Mouse (Mus musculus): ENCODE results near the gene Ywhae. TPM values are rescaled to one million over a fixed set of nuclear protein-coding genes. Genes with fewer than 3 reads are reported as not detected.

Ywhae gene
- total and polyA plus RNA-seq, 2 experiments from 2014 or later, result 341 to 1,657 TPM

DNA sequence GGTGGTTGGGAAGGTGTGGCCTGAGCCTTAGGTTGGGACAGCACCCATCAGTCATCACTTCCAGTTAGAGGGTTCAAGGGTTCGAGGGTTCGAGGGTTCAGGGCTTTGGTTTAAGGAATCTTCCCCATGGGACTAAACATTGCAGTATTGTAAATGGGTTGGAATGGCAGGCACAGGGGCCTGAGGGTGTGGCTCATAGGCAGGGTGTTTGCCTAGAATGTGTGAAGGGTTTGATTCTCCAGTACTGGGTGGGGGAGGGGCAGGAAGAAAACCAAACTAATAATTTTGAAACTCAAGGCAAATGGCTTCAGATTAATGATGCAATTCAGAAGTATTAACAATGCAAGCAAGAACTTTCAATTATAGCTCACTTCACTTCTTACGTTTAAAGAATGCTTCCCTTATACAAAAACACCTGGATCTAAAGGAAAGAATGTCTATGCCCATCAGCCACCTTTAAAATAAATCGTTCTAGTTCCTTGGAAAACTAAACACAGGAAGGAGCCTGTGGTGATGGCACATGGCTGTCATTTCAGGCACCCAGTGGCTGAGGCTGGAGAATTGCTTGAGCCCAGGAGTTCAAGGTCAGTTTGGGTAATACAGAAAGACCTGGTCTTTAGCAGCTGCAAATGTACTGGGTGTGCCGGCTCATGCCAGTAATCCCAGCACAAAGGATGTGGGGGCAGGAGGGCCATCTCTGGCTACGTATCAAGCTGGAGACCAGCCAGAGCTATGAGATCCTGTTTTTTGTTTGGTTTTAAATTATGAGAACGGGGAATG is 69.3 kb downstream of the Ywhae start:
- DNase-seq (ENCODE audit: low spot score), result no peak
- no peak for TF ChIP-seq CTCF (IDR thresholded peaks at IDR 0.05)
- no peak overlapping the region for H3K4me2 ChIP-seq (ENCODE audit: low read depth, low read length, poor library complexity, severe bottlenecking)
- no peak overlapping the region for H3K27ac ChIP-seq (ENCODE audit: low read depth, low read length)
- H3K36me3 ChIP-seq (ENCODE audit: insufficient read depth, low read length), result no peaks in the 10 kb centered on the region
- ATAC-seq (ENCODE audit: low FRiP score), result no peak
- no peaks in the 10 kb centered on the region for H3K9me3 ChIP-seq (ENCODE audit: low read length)
- H3K9ac ChIP-seq (replicated peaks; ENCODE audit: low read length, poor library complexity, severe bottlenecking), result no peak overlapping the region
- H3K4me1 ChIP-seq (ENCODE audit: insufficient read depth, low read length), result no peaks in the 10 kb centered on the region
- WGBS, result 84% methylated on average over 7 of the region's 7 CpGs
- no peaks in the 10 kb centered on the region for H3K27me3 ChIP-seq (ENCODE audit: insufficient read depth, low read length)
- no peak overlapping the region for H3K4me3 ChIP-seq (ENCODE audit: low read depth, low read length)

DNA sequence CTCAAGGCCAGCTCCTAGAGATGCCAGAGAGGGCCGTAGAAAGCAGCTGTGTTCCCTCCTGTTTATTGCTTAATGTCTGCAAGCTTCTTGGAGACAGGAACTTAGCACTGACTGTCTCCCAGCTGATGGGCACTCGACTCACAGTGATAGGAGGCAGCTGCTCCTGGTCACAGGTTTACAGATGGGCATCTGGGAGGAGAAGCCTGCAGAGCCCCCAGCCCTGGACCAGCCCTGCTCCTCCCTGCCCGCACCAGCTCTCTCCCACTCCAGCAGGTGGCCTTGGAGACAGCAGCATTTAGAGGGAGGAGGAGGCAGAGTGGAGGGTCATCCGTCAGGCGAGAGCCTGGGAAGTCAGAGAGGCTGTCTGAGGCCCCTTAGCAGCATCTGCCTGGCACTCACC is 74.8 kb downstream of the Ywhae start:
- Histone ChIP-seq H3K4me1 (ENCODE audit: insufficient read depth, low read length) (no peaks in the 10 kb centered on the region), H3K9me3 (ENCODE audit: low read length) (no peaks in the 10 kb centered on the region), H3K27me3 (ENCODE audit: insufficient read depth, low read length) (no peaks in the 10 kb centered on the region), H3K4me3 (ENCODE audit: low read depth, low read length) (no peak overlapping the region), H3K36me3 (ENCODE audit: insufficient read depth, low read length) (no peaks in the 10 kb centered on the region), H3K9ac (replicated peaks; ENCODE audit: low read length, poor library complexity, severe bottlenecking) (no peak overlapping the region), H3K4me2 (ENCODE audit: low read depth, low read length, poor library complexity, severe bottlenecking) (no peak overlapping the region), H3K27ac (ENCODE audit: low read depth, low read length) (no peak overlapping the region)
- DNase-seq (ENCODE audit: low spot score) (peak; percentile 27), ATAC-seq (ENCODE audit: low FRiP score) (no peak)
- WGBS, result 35% methylated on average over 5 of the region's 5 CpGs
- peak; percentile 45 for TF ChIP-seq CTCF (IDR thresholded peaks at IDR 0.05)

DNA sequence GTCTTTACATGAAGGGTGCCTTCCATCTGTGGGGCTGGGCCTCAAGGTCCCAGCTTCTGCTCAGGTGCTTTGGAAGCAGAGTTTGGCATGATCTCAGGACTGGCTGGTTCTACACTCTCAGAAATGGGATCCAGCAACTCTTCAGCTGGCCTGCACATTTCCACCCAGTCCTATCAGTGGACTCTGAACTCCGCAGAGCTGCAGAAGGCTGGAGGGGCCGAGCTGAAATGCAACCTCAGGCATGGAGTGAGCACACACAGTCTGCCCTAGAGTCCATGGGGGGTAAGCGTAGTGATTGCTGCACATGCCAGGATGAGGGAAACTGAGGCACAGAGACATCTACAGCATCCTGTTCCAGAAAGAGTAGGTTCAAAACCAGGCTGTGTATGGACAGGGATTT is 77.9 kb downstream of the Ywhae start:
- Histone ChIP-seq H3K36me3 (ENCODE audit: insufficient read depth, low read length) (no peaks in the 10 kb centered on the region), H3K27me3 (ENCODE audit: insufficient read depth, low read length) (no peaks in the 10 kb centered on the region), H3K4me3 (ENCODE audit: low read depth, low read length) (no peak overlapping the region), H3K4me2 (ENCODE audit: low read depth, low read length, poor library complexity, severe bottlenecking) (no peak overlapping the region), H3K9ac (replicated peaks; ENCODE audit: low read length, poor library complexity, severe bottlenecking) (no peak overlapping the region), H3K4me1 (ENCODE audit: insufficient read depth, low read length) (no peaks in the 10 kb centered on the region), H3K27ac (ENCODE audit: low read depth, low read length) (no peak overlapping the region), H3K9me3 (ENCODE audit: low read length) (no peaks in the 10 kb centered on the region)
- DNase-seq (ENCODE audit: low spot score) (no peak), ATAC-seq (ENCODE audit: low FRiP score) (no peak)
- WGBS, result 92% methylated on average over 3 of the region's 3 CpGs
- no peak for TF ChIP-seq CTCF (IDR thresholded peaks at IDR 0.05)

DNA sequence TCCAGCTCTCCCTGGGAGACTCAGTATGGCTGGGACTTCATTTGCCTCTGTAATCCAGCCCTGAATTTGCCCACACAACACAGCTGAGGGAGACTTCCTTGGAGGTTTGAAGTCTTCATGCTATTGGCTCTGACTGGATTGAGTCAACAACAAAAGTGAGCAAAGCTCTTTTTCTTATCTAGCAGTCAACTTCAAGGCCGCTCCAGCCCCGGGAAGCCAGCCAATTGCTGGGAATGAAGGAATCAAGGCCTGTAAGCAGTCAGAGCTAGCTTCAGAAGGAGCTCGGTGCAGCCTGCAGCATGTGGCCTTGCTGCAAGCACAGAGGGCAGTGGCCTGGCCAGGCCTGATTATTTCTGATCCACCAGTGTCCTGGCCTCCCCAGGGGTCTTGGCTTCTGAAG is 79.2 kb downstream of the Ywhae start:
- TF ChIP-seq CTCF (IDR thresholded peaks at IDR 0.05), result no peak
- H3K27me3 ChIP-seq (ENCODE audit: insufficient read depth, low read length), result no peaks in the 10 kb centered on the region
- H3K36me3 ChIP-seq (ENCODE audit: insufficient read depth, low read length), result no peaks in the 10 kb centered on the region
- no peak overlapping the region for H3K4me3 ChIP-seq (ENCODE audit: low read depth, low read length)
- DNase-seq (ENCODE audit: low spot score) (peak; percentile 65), ATAC-seq (ENCODE audit: low FRiP score) (no peak)
- no peak overlapping the region for H3K4me2 ChIP-seq (ENCODE audit: low read depth, low read length, poor library complexity, severe bottlenecking)
- 31% methylated on average over 3 of the region's 3 CpGs for WGBS
- no peak overlapping the region for H3K9ac ChIP-seq (replicated peaks; ENCODE audit: low read length, poor library complexity, severe bottlenecking)
- H3K27ac ChIP-seq (ENCODE audit: low read depth, low read length), result peak overlapping the region; percentile 62; the same call in 1 of the 2 replicates
- no peaks in the 10 kb centered on the region for H3K4me1 ChIP-seq (ENCODE audit: insufficient read depth, low read length)
- H3K9me3 ChIP-seq (ENCODE audit: low read length), result no peaks in the 10 kb centered on the region

DNA sequence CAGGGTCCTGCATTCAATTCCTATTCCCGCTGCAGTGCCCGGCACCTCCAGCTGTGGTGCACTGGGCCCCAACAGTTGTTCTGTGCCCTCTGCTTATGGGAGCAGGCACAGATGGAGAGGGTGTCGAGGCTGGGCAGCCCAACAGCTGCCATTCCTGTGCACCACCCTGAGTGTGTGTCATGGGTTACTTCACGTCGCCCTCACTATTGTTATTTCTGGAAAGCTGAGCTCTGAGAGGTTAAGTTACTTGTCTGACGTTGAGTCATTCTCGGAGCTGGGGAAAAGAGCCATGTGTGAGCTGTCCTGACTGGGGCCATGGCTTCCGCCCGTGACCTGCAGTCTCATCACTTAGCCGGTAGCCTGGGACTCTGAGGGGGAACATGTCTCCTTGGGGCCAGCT is 80.4 kb downstream of the Ywhae start:
- no peak overlapping the region for H3K27ac ChIP-seq (ENCODE audit: low read depth, low read length)
- no peak overlapping the region for H3K4me3 ChIP-seq (ENCODE audit: low read depth, low read length)
- TF ChIP-seq CTCF (IDR thresholded peaks at IDR 0.05), result no peak
- ATAC-seq (ENCODE audit: low FRiP score), result no peak
- 63% methylated on average over 10 of the region's 10 CpGs for WGBS
- no peaks in the 10 kb centered on the region for H3K27me3 ChIP-seq (ENCODE audit: insufficient read depth, low read length)
- H3K9ac ChIP-seq (replicated peaks; ENCODE audit: low read length, poor library complexity, severe bottlenecking), result no peak overlapping the region
- no peak for DNase-seq (ENCODE audit: low spot score)
- no peaks in the 10 kb centered on the region for H3K9me3 ChIP-seq (ENCODE audit: low read length)
- no peak overlapping the region for H3K4me2 ChIP-seq (ENCODE audit: low read depth, low read length, poor library complexity, severe bottlenecking)
- H3K36me3 ChIP-seq (ENCODE audit: insufficient read depth, low read length), result no peaks in the 10 kb centered on the region
- H3K4me1 ChIP-seq (ENCODE audit: insufficient read depth, low read length), result no peaks in the 10 kb centered on the region

Other genes starting within 250 kb of the Ywhae start
- gene Prpf8, start 246.1 kb upstream of the Ywhae start, total RNA-seq (2014; rRNA removed), result 121 and 129 TPM in 2 replicates
- gene Prpf8, start 246.1 kb upstream of the Ywhae start, polyA plus RNA-seq (2015; fragmentation: Nextera tagmentation; extraction: Ambion mirVana), result 25.7 and 27.6 TPM in 2 replicates
- gene Rilp, start 222.8 kb upstream of the Ywhae start, total RNA-seq (2014; rRNA removed), result 5.7 and 7.0 TPM in 2 replicates
- gene Rilp, start 222.8 kb upstream of the Ywhae start, polyA plus RNA-seq (2015; fragmentation: Nextera tagmentation; extraction: Ambion mirVana), result 6.9 and 7.5 TPM in 2 replicates
- 3.6 and 3.8 TPM in 2 replicates for gene Scarf1, start 219.3 kb upstream of the Ywhae start, total RNA-seq (2014; rRNA removed)
- gene Scarf1, start 219.3 kb upstream of the Ywhae start, polyA plus RNA-seq (2015; fragmentation: Nextera tagmentation; extraction: Ambion mirVana), result 3.0 and 3.5 TPM in 2 replicates
- 34.3 and 34.5 TPM in 2 replicates for gene Slc43a2, start 201.2 kb upstream of the Ywhae start, total RNA-seq (2014; rRNA removed)
- 17.0 and 20.4 TPM in 2 replicates for gene Slc43a2, start 201.2 kb upstream of the Ywhae start, polyA plus RNA-seq (2015; fragmentation: Nextera tagmentation; extraction: Ambion mirVana)
- gene Pitpna, start 144.8 kb upstream of the Ywhae start, total RNA-seq (2014; rRNA removed), result 105 and 108 TPM in 2 replicates
- 91.7 and 106 TPM in 2 replicates for gene Pitpna, start 144.8 kb upstream of the Ywhae start, polyA plus RNA-seq (2015; fragmentation: Nextera tagmentation; extraction: Ambion mirVana)
- 50.0 and 50.2 TPM in 2 replicates for gene Inpp5k, start 101.9 kb upstream of the Ywhae start, total RNA-seq (2014; rRNA removed)
- gene Inpp5k, start 101.9 kb upstream of the Ywhae start, polyA plus RNA-seq (2015; fragmentation: Nextera tagmentation; extraction: Ambion mirVana), result 43.7 and 49.9 TPM in 2 replicates
- 19.3 and 22.8 TPM in 2 replicates for gene Myo1c, start 82.4 kb upstream of the Ywhae start, total RNA-seq (2014; rRNA removed)
- 7.7 and 7.8 TPM in 2 replicates for gene Myo1c, start 82.4 kb upstream of the Ywhae start, polyA plus RNA-seq (2015; fragmentation: Nextera tagmentation; extraction: Ambion mirVana)
- 79.5 and 90.1 TPM in 2 replicates for gene Crk, start 53.6 kb upstream of the Ywhae start, total RNA-seq (2014; rRNA removed)
- 71.6 and 75.0 TPM in 2 replicates for gene Crk, start 53.6 kb upstream of the Ywhae start, polyA plus RNA-seq (2015; fragmentation: Nextera tagmentation; extraction: Ambion mirVana)
- gene Doc2b, start 63.2 kb downstream of the Ywhae start, total RNA-seq (2014; rRNA removed), result 23.0 and 27.7 TPM in 2 replicates
- gene Doc2b, start 63.2 kb downstream of the Ywhae start, polyA plus RNA-seq (2015; fragmentation: Nextera tagmentation; extraction: Ambion mirVana), result 6.9 and 8.0 TPM in 2 replicates
- gene Rph3al, start 205.6 kb downstream of the Ywhae start, total RNA-seq (2014; rRNA removed), result 3.4 and 4.0 TPM in 2 replicates
- gene Rph3al, start 205.6 kb downstream of the Ywhae start, polyA plus RNA-seq (2015; fragmentation: Nextera tagmentation; extraction: Ambion mirVana), result 3.0 and 3.1 TPM in 2 replicates